Mouse (Mus musculus): ENCODE measurements around the gene Brat1. TPM values are rescaled to one million over a fixed set of nuclear protein-coding genes. Genes with fewer than 3 reads are reported as not detected.

Gene Brat1
- polyA plus RNA-seq, 1 experiment from 2014 or later = 14.3 TPM

DNA sequence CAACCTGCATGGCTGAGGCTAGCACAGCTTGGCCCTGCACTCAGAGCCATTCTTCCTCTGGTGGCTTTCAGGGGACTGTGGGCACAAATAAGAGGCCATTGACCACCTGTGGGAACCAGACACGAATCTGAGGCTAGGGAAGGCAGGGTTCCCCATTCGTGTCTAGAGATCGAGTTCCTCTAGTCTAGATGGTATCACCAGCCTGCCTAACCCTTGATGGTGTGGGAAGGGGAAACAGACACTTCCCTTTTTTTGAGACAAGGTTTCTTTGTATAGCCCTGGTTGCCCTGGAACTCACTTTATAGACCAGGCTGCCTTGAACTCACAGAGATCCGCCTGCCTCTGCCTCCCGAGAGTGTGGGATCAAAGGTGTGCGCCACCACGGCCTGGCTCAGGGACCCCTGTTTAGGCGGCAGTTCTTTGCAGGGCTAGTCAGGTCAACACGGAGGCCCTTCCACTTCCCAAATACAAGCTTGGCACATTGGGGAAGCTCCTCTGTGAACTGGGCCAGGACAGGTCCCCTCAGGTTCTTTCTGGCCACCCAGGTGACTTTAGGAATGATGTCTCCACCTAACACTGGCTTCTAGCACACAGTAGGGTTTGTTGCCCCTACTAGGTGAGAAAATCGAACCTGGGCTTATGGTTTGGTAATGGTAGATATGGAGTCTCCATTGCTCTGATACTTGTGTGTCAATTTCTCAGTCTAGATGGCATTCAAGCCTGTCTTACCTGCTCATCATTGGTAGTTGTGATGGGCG lies 26.4 kb downstream of the Brat1 start:
- Histone ChIP-seq H3K4me3 (ENCODE audit: low read depth, low read length) (no peak overlapping the region), H3K27me3 (replicated peaks; ENCODE audit: control insufficient read depth, insufficient read depth, low read length) (peaks cover 12% of the 10 kb centered on the region; the same call in 1 of the 2 replicates), H3K27ac (ENCODE audit: low read depth, low read length) (no peak overlapping the region), H3K9me3 (replicated peaks; ENCODE audit: control insufficient read depth, low read length) (no peaks in the 10 kb centered on the region), H3K4me1 (ENCODE audit: control insufficient read depth, insufficient read depth, low read length) (peaks cover 7% of the 10 kb centered on the region; the same call in 1 of the 2 replicates), H3K4me2 (ENCODE audit: low read length) (no peak overlapping the region), H3K36me3 (ENCODE audit: control insufficient read depth, insufficient read depth, low read length) (no peaks in the 10 kb centered on the region), H3K9ac (ENCODE audit: low read length) (no peak overlapping the region)
- 91% methylated on average over 11 of the region's 11 CpGs for WGBS
- DNase-seq (ENCODE audit: low spot score) (no peak), ATAC-seq (no peak)

DNA sequence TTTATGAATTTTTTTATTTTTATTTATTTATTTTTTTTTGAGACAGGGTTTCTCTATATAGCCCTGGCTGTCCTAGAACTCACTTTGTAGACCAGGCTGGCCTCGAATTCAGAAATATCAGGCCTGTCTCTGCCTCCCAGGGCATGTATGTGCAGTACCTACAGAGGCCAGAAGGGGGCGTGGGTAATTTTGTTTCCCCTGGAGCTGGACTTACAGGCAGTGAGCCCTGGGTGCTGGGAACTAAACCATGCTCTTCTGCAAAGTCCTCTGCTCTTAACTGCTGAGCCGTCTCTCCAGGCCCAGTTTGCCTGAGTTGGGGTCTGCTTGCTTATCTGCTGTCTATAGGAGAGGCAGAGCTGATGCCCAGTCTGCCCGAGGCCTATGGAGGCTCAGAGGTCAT lies 27.4 kb downstream of the Brat1 start:
- no peak for DNase-seq (ENCODE audit: low spot score)
- WGBS = 63% methylated on average over 4 of the region's 4 CpGs

DNA sequence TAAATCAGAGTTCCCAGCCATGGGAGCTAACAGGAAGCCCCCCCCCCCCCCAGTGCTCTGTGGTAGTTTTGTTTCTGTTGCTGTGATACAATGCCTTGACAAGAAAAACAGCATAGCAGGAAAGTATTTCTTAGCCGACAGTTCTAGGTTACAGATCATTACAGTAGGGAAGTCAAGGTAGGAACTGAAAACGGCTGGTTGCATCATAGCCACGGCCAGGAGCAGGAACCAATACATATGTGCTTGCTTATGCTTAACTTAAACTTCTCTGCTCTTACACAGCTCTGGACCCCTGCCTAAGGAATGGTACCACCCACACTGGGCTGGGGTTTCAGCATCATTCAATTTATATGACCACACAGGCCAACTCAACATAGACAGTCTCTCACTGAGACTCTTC lies 28.5 kb downstream of the Brat1 start:
- H3K4me3 ChIP-seq (ENCODE audit: low read depth, low read length) = no peak overlapping the region
- no peak for DNase-seq (ENCODE audit: low spot score)
- H3K27ac ChIP-seq (ENCODE audit: low read depth, low read length) = no peak overlapping the region
- no peaks in the 10 kb centered on the region for H3K9me3 ChIP-seq (replicated peaks; ENCODE audit: control insufficient read depth, low read length)
- 80% methylated on average over 3 of the region's 3 CpGs for WGBS
- peaks cover 4% of the 10 kb centered on the region; the same call in 1 of the 2 replicates for H3K4me1 ChIP-seq (ENCODE audit: control insufficient read depth, insufficient read depth, low read length)
- peaks cover 16% of the 10 kb centered on the region; the same call in 1 of the 2 replicates for H3K27me3 ChIP-seq (replicated peaks; ENCODE audit: control insufficient read depth, insufficient read depth, low read length)
- H3K9ac ChIP-seq (ENCODE audit: low read length) = no peak overlapping the region
- ATAC-seq = no peak
- H3K4me2 ChIP-seq (ENCODE audit: low read length) = no peak overlapping the region
- no peaks in the 10 kb centered on the region for H3K36me3 ChIP-seq (ENCODE audit: control insufficient read depth, insufficient read depth, low read length)

More for the DNA sequence above, 27.4 kb downstream of the Brat1 start:
- no peaks in the 10 kb centered on the region for H3K36me3 ChIP-seq (ENCODE audit: control insufficient read depth, insufficient read depth, low read length)
- H3K4me2 ChIP-seq (ENCODE audit: low read length) = no peak overlapping the region
- H3K4me1 ChIP-seq (ENCODE audit: control insufficient read depth, insufficient read depth, low read length) = peaks cover 4% of the 10 kb centered on the region; the same call in 1 of the 2 replicates
- ATAC-seq = no peak
- H3K9ac ChIP-seq (ENCODE audit: low read length) = no peak overlapping the region
- H3K4me3 ChIP-seq (ENCODE audit: low read depth, low read length) = no peak overlapping the region
- no peak overlapping the region for H3K27ac ChIP-seq (ENCODE audit: low read depth, low read length)
- no peaks in the 10 kb centered on the region for H3K9me3 ChIP-seq (replicated peaks; ENCODE audit: control insufficient read depth, low read length)
- peaks cover 16% of the 10 kb centered on the region; the same call in 1 of the 2 replicates for H3K27me3 ChIP-seq (replicated peaks; ENCODE audit: control insufficient read depth, insufficient read depth, low read length)

DNA sequence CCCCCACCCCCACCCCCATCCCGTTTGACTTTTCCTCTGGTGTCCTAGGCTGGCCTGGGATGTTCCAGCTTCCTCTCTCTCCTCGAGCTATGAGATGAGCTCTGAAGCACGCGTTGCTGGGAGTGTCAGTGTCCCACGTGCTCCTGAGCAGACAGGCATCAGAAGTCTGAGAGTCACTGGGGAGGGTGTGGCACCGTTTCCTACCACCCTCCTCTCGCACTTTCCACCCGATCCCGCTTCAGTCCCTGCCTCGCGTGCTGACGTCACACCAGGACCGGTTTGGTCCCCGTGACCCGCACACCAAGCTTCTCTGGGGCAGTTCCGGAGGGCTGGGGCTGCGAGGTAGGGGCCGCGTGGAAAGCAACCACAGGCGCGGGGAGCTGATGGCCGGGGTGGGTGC lies 30.5 kb downstream of the Brat1 start:
- Histone ChIP-seq H3K36me3 (ENCODE audit: control insufficient read depth, insufficient read depth, low read length) (no peaks in the 10 kb centered on the region), H3K9ac (ENCODE audit: low read length) (no peak overlapping the region; the same call in 1 of the 2 replicates), H3K27ac (ENCODE audit: low read depth, low read length) (no peak overlapping the region), H3K4me1 (ENCODE audit: control insufficient read depth, insufficient read depth, low read length) (peaks cover 4% of the 10 kb centered on the region; the same call in 1 of the 2 replicates), H3K27me3 (replicated peaks; ENCODE audit: control insufficient read depth, insufficient read depth, low read length) (peaks cover 16% of the 10 kb centered on the region; the same call in 1 of the 2 replicates), H3K9me3 (replicated peaks; ENCODE audit: control insufficient read depth, low read length) (no peaks in the 10 kb centered on the region), H3K4me2 (ENCODE audit: low read length) (peak overlapping the region; percentile 45), H3K4me3 (ENCODE audit: low read depth, low read length) (peak overlapping the region; percentile 17)
- peak; percentile 30 for DNase-seq (ENCODE audit: low spot score)
- 4% methylated on average over 22 of the region's 22 CpGs for WGBS
- no peak for ATAC-seq

DNA sequence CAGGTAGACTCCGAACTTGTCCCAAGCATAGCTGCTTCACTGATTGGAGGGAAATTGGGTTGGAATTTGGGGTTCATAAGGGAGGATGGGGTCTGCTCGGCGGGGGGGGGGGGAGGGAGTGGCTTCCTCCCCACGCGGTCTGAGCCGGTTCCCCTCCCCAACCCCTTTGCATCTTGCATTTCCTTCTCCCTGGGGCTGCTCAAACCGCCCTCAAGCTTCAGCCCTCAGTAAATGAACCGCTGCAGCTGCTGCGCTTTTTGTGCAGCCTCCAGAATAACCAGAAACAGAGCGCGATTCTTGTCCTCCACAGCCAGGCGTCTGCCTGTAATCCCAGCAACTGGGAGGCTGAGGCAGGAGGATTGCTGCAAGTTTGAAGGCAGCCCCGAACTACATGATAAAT lies 31.4 kb downstream of the Brat1 start:
- no peak overlapping the region for H3K4me3 ChIP-seq (ENCODE audit: low read depth, low read length)
- no peaks in the 10 kb centered on the region for H3K9me3 ChIP-seq (replicated peaks; ENCODE audit: control insufficient read depth, low read length)
- peaks cover 4% of the 10 kb centered on the region; the same call in 1 of the 2 replicates for H3K4me1 ChIP-seq (ENCODE audit: control insufficient read depth, insufficient read depth, low read length)
- ATAC-seq (no peak), DNase-seq (ENCODE audit: low spot score) (no peak)
- H3K27ac ChIP-seq (ENCODE audit: low read depth, low read length) = no peak overlapping the region
- no peak overlapping the region for H3K9ac ChIP-seq (ENCODE audit: low read length)
- H3K36me3 ChIP-seq (ENCODE audit: control insufficient read depth, insufficient read depth, low read length) = no peaks in the 10 kb centered on the region
- H3K4me2 ChIP-seq (ENCODE audit: low read length) = peak overlapping the region; percentile 45; the same call in 1 of the 2 replicates
- peaks cover 16% of the 10 kb centered on the region; the same call in 1 of the 2 replicates for H3K27me3 ChIP-seq (replicated peaks; ENCODE audit: control insufficient read depth, insufficient read depth, low read length)
- 28% methylated on average over 12 of the region's 13 CpGs for WGBS

DNA sequence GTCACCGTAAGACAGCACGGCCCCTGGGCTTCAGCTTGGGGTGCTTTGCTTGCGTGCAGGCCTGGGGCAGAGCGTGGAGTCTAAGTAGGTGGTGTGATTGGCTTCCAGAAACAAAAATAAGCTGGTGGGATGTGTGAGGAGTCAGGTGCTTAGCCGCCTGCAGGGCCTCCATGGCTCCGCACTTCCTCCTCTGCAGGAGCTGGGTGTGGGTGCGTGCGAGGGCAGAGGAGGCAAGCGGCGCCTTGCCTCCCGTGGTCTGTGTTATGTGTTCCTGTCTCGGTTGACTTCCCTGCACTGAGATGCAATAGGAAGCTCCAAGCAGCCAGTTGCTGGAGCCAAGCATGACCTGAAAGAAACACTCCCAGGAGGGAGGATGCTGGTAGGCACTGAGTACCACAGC lies 35.0 kb downstream of the Brat1 start:
- DNase-seq (ENCODE audit: low spot score) (no peak), ATAC-seq (no peak)
- H3K9ac ChIP-seq (ENCODE audit: low read length) = no peak overlapping the region
- no peaks in the 10 kb centered on the region for H3K36me3 ChIP-seq (ENCODE audit: control insufficient read depth, insufficient read depth, low read length)
- H3K27ac ChIP-seq (ENCODE audit: low read depth, low read length) = no peak overlapping the region
- H3K4me2 ChIP-seq (ENCODE audit: low read length) = no peak overlapping the region
- no peaks in the 10 kb centered on the region for H3K9me3 ChIP-seq (replicated peaks; ENCODE audit: control insufficient read depth, low read length)
- no peak overlapping the region for H3K4me3 ChIP-seq (ENCODE audit: low read depth, low read length)
- H3K4me1 ChIP-seq (ENCODE audit: control insufficient read depth, insufficient read depth, low read length) = peaks cover 6% of the 10 kb centered on the region; the same call in 1 of the 2 replicates
- peaks cover 16% of the 10 kb centered on the region; the same call in 1 of the 2 replicates for H3K27me3 ChIP-seq (replicated peaks; ENCODE audit: control insufficient read depth, insufficient read depth, low read length)
- 90% methylated on average over 12 of the region's 12 CpGs for WGBS

DNA sequence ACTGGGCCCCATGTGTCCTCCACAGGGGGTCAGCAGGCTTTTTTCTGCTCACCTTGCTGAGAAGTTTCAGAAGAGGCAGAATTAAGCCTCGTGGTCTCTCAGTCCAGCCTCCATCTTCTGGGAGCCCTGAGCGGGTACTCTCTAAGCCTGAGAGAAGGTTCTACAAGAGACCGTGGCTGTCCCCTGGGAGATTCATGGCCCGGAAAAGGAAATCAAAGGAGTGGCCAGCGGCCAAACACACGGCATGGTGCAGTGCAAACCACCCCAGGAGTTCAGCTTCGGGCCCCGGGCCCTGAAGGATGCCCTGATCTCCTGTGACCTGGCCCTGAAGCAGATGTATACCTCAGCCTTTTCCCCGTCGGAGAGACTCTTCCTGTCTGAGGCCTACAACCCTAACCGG lies 36.2 kb downstream of the Brat1 start:
- Histone ChIP-seq H3K9me3 (replicated peaks; ENCODE audit: control insufficient read depth, low read length) (no peaks in the 10 kb centered on the region), H3K27ac (ENCODE audit: low read depth, low read length) (no peak overlapping the region), H3K9ac (ENCODE audit: low read length) (no peak overlapping the region), H3K4me2 (ENCODE audit: low read length) (no peak overlapping the region), H3K4me1 (ENCODE audit: control insufficient read depth, insufficient read depth, low read length) (0 out of 2 replicates have a peak, but pooled peaks cover 2% of the 10 kb centered on the region), H3K36me3 (ENCODE audit: control insufficient read depth, insufficient read depth, low read length) (no peaks in the 10 kb centered on the region), H3K27me3 (replicated peaks; ENCODE audit: control insufficient read depth, insufficient read depth, low read length) (peaks cover 6% of the 10 kb centered on the region; the same call in 1 of the 2 replicates), H3K4me3 (ENCODE audit: low read depth, low read length) (no peak overlapping the region)
- DNase-seq (ENCODE audit: low spot score) = no peak
- ATAC-seq = no peak
- 83% methylated on average over 11 of the region's 11 CpGs for WGBS

DNA sequence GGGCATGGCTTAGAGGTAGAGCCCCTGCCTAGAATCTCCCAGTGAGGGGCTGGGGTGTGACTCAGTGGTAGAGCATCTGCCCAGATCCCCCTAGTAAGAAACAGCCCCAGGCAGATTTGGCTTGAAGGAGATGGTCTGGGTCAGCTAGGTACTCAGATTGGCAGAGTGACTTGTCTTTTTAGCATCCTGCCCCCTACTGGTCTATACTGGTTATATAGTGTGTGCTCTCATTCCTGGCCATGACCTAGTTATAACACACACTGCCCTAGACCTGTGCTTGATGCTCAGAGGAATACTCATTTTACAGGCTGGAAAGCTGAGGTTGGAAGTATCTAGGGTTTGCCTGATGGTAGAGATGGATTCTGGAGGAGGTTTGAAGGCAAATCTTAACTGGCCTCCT lies 37.1 kb downstream of the Brat1 start:
- Histone ChIP-seq H3K27me3 (replicated peaks; ENCODE audit: control insufficient read depth, insufficient read depth, low read length) (no peaks in the 10 kb centered on the region), H3K27ac (ENCODE audit: low read depth, low read length) (no peak overlapping the region), H3K36me3 (ENCODE audit: control insufficient read depth, insufficient read depth, low read length) (no peaks in the 10 kb centered on the region), H3K4me1 (ENCODE audit: control insufficient read depth, insufficient read depth, low read length) (0 out of 2 replicates have a peak, but pooled peaks cover 2% of the 10 kb centered on the region), H3K4me3 (ENCODE audit: low read depth, low read length) (no peak overlapping the region), H3K9ac (ENCODE audit: low read length) (no peak overlapping the region), H3K4me2 (ENCODE audit: low read length) (no peak overlapping the region), H3K9me3 (replicated peaks; ENCODE audit: control insufficient read depth, low read length) (no peaks in the 10 kb centered on the region)
- ATAC-seq (no peak), DNase-seq (ENCODE audit: low spot score) (peak; percentile 31)

DNA sequence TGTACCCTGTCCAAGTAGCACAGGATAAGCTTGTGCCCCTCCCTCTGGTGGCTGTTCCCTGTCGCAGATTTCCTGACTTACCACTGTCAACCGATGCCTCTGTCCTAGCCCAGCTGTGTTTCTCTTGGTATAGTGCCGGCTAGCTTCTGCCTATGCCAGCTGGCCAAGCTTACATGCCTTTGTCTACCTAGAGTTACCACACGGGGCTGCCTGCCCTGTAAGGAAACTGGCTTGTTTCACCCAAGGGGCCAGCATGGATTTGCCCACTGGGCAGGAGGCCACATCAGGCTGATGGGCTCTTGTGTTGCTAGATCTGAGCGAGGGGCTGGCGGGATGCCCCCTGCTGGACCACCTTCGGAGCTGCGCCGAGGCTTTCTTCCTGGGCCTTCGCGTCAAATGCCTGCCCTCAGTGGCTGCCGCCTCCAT lies 38.9 kb downstream of the Brat1 start:
- WGBS = 24% methylated on average over 12 of the region's 12 CpGs

More for the DNA sequence above, 38.9 kb downstream of the Brat1 start:
- Histone ChIP-seq H3K9ac (ENCODE audit: low read length) (no peak overlapping the region), H3K4me2 (ENCODE audit: low read length) (no peak overlapping the region), H3K4me3 (ENCODE audit: low read depth, low read length) (no peak overlapping the region), H3K36me3 (ENCODE audit: control insufficient read depth, insufficient read depth, low read length) (no peaks in the 10 kb centered on the region), H3K9me3 (replicated peaks; ENCODE audit: control insufficient read depth, low read length) (no peaks in the 10 kb centered on the region), H3K27me3 (replicated peaks; ENCODE audit: control insufficient read depth, insufficient read depth, low read length) (no peaks in the 10 kb centered on the region), H3K4me1 (ENCODE audit: control insufficient read depth, insufficient read depth, low read length) (0 out of 2 replicates have a peak, but pooled peaks cover 2% of the 10 kb centered on the region), H3K27ac (ENCODE audit: low read depth, low read length) (no peak overlapping the region)
- peak; percentile 52 for ATAC-seq
- peak; percentile 36 for DNase-seq (ENCODE audit: low spot score)

All from forebrain, embryonic 14.5 days (tissue).